Mouse (Mus musculus) midbrain, embryonic 13.5 days (tissue): ENCODE results near the gene Usp43. TPM values are rescaled to one million over a fixed set of nuclear protein-coding genes. Genes with fewer than 3 reads are reported as not detected.

Experiments
- ATAC-seq: fragments of 200-750 bp; cut with Nextera tagmentation; 2 replicates; pipeline ENCODE4 v1.8.0; 2017; ENCODE audit warnings: mild to moderate bottlenecking, moderate TSS enrichment, moderate library complexity
- H3K27ac ChIP-seq: fragments of 300-500 bp; sonication (generic); 2 replicates; pipeline ENCODE4 v1.5.1; 2015; ENCODE audit warnings: inconsistent platforms, mild to moderate bottlenecking, moderate library complexity
- H3K27me3 ChIP-seq: fragments of 300-500 bp; sonication (generic); 2 replicates; pipeline ENCODE4 v1.6.1; 2015; ENCODE audit warnings: mild to moderate bottlenecking, inconsistent platforms
- H3K36me3 ChIP-seq: fragments of 300-500 bp; sonication (generic); 2 replicates; pipeline ENCODE4 v1.6.1; 2015; ENCODE audit warnings: mild to moderate bottlenecking, inconsistent platforms
- H3K4me1 ChIP-seq: fragments of 300-500 bp; sonication (generic); replicated peaks from 2 replicates; pipeline ENCODE4 v1.6.1; 2015; ENCODE audit warnings: inconsistent platforms
- H3K4me2 ChIP-seq: fragments of 300-500 bp; sonication (generic); replicated peaks from 2 replicates; pipeline ENCODE4 v1.6.1; 2015; ENCODE audit warnings: moderate library complexity, mild to moderate bottlenecking, inconsistent platforms
- H3K4me3 ChIP-seq: fragments of 300-500 bp; sonication (generic); replicated peaks from 2 replicates; pipeline ENCODE4 v1.5.1; 2015; ENCODE audit warnings: mild to moderate bottlenecking, inconsistent platforms
- H3K9ac ChIP-seq: fragments of 300-500 bp; sonication (generic); replicated peaks from 2 replicates; pipeline ENCODE4 v1.6.1; 2015; ENCODE audit warnings: mild to moderate bottlenecking, inconsistent platforms
- H3K9me3 ChIP-seq: fragments of 300-500 bp; sonication (generic); 2 replicates; pipeline ENCODE4 v1.6.1; 2016; ENCODE audit warnings: mild to moderate bottlenecking, inconsistent platforms
- WGBS: fragments of 180-500 bp; shearing (Covaris S2); methylation state at CpG from one replicate; pipeline ENCODE4 v1.1.7; 2015; 5-methylcytosine and 5-hydroxymethylcytosine counted together
- polyA plus RNA-seq: library from polyadenylated mRNA; unstranded; fragments of >200 nt; fragmentation: Nextera tagmentation; extraction: Ambion mirVana; gene quantifications from 2 replicates; pipeline ENCODE4 v1.2.1, GENCODE M21; 2015

Usp43 gene
- polyA plus RNA-seq, 1 experiment from 2014 or later: 0.23 TPM

- 92% methylated on average over 13 of the region's 13 CpGs for WGBS
- peaks cover 19% of the 10 kb centered on the region for H3K4me1 ChIP-seq
- H3K4me2 ChIP-seq: no peak overlapping the region
- no peak overlapping the region for H3K9ac ChIP-seq
- H3K27ac ChIP-seq: no peak overlapping the region
- H3K9me3 ChIP-seq: no peaks in the 10 kb centered on the region
- no peaks in the 10 kb centered on the region for H3K36me3 ChIP-seq
- no peak overlapping the region for H3K4me3 ChIP-seq
- H3K27me3 ChIP-seq: peaks cover 21% of the 10 kb centered on the region
- ATAC-seq: no peak
Measured at GRCm38 (mm10) chr11:67925000-67925399, 3.0 kb upstream of the Usp43 start.

- H3K36me3 ChIP-seq: no peaks in the 10 kb centered on the region
- H3K27me3 ChIP-seq: peaks cover 29% of the 10 kb centered on the region
- H3K9me3 ChIP-seq: no peaks in the 10 kb centered on the region
- ATAC-seq: no peak
- H3K4me2 ChIP-seq: no peak overlapping the region
- H3K4me3 ChIP-seq: no peak overlapping the region
- H3K4me1 ChIP-seq: peaks cover 19% of the 10 kb centered on the region
- WGBS: 96% methylated on average over 5 of the region's 5 CpGs
- H3K9ac ChIP-seq: no peak overlapping the region
- H3K27ac ChIP-seq: no peak overlapping the region
Measured at GRCm38 (mm10) chr11:67923720-67924119, 1.8 kb upstream of the Usp43 start.

GRCm38 (mm10) chr11:67922755-67923125 is 787 bp upstream of the Usp43 start:
- Histone ChIP-seq H3K9me3 (no peaks in the 10 kb centered on the region), H3K36me3 (no peaks in the 10 kb centered on the region), H3K27me3 (peaks cover 29% of the 10 kb centered on the region), H3K27ac (no peak overlapping the region), H3K4me2 (peak overlapping the region; percentile 100), H3K4me3 (peak overlapping the region; percentile 72), H3K9ac (no peak overlapping the region), H3K4me1 (peaks cover 19% of the 10 kb centered on the region)
- ATAC-seq: peak; percentile 79
- under 1% methylated on average over 12 of the region's 12 CpGs for WGBS

- Histone ChIP-seq H3K36me3 (no peaks in the 10 kb centered on the region), H3K27ac (no peak overlapping the region), H3K27me3 (peaks cover 29% of the 10 kb centered on the region), H3K9ac (peak overlapping the region; percentile 70), H3K4me1 (peaks cover 19% of the 10 kb centered on the region), H3K9me3 (no peaks in the 10 kb centered on the region), H3K4me2 (peak overlapping the region; percentile 100), H3K4me3 (peak overlapping the region; percentile 72)
- 2% methylated on average over 47 of the region's 47 CpGs for WGBS
- ATAC-seq: peak; percentile 58; the same call in 1 of the 2 replicates
Measured at GRCm38 (mm10) chr11:67921091-67921826, 694 bp downstream of the Usp43 start.

GRCm38 (mm10) chr11:67920226-67920960 is 1.6 kb downstream of the Usp43 start:
- 63% methylated on average over 9 of the region's 9 CpGs for WGBS
- Histone ChIP-seq H3K27me3 (peaks cover 29% of the 10 kb centered on the region), H3K27ac (no peak overlapping the region), H3K4me2 (no peak overlapping the region), H3K9me3 (no peaks in the 10 kb centered on the region), H3K9ac (no peak overlapping the region), H3K4me3 (no peak overlapping the region), H3K36me3 (no peaks in the 10 kb centered on the region), H3K4me1 (peaks cover 19% of the 10 kb centered on the region)
- no peak for ATAC-seq

- no peaks in the 10 kb centered on the region for H3K36me3 ChIP-seq
- H3K27ac ChIP-seq: no peak overlapping the region
- H3K9me3 ChIP-seq: no peaks in the 10 kb centered on the region
- 86% methylated on average over 5 of the region's 5 CpGs for WGBS
- no peak overlapping the region for H3K9ac ChIP-seq
- peaks cover 29% of the 10 kb centered on the region for H3K27me3 ChIP-seq
- H3K4me2 ChIP-seq: no peak overlapping the region
- no peak for ATAC-seq
- peaks cover 19% of the 10 kb centered on the region for H3K4me1 ChIP-seq
- H3K4me3 ChIP-seq: no peak overlapping the region
Measured at GRCm38 (mm10) chr11:67919593-67919992, 2.4 kb downstream of the Usp43 start.

GRCm38 (mm10) chr11:67917126-67917525 is 4.8 kb downstream of the Usp43 start:
- WGBS: 71% methylated on average over 3 of the region's 3 CpGs
- Histone ChIP-seq H3K4me1 (peaks cover 11% of the 10 kb centered on the region), H3K27me3 (peaks cover 29% of the 10 kb centered on the region), H3K9ac (no peak overlapping the region), H3K4me2 (no peak overlapping the region), H3K36me3 (no peaks in the 10 kb centered on the region), H3K27ac (no peak overlapping the region), H3K9me3 (no peaks in the 10 kb centered on the region), H3K4me3 (no peak overlapping the region)
- no peak for ATAC-seq

GRCm38 (mm10) chr11:67911074-67911473 is 10.9 kb downstream of the Usp43 start:
- no peaks in the 10 kb centered on the region for H3K27me3 ChIP-seq
- H3K4me3 ChIP-seq: no peak overlapping the region
- ATAC-seq: no peak
- no peaks in the 10 kb centered on the region for H3K9me3 ChIP-seq
- 94% methylated on average over 5 of the region's 5 CpGs for WGBS
- H3K9ac ChIP-seq: no peak overlapping the region
- H3K4me2 ChIP-seq: no peak overlapping the region
- H3K27ac ChIP-seq: no peak overlapping the region
- H3K36me3 ChIP-seq: no peaks in the 10 kb centered on the region
- H3K4me1 ChIP-seq: no peaks in the 10 kb centered on the region

- H3K4me1 ChIP-seq: no peaks in the 10 kb centered on the region
- H3K9ac ChIP-seq: no peak overlapping the region
- WGBS: 93% methylated on average over 4 of the region's 4 CpGs
- no peak overlapping the region for H3K4me3 ChIP-seq
- no peak for ATAC-seq
- no peaks in the 10 kb centered on the region for H3K9me3 ChIP-seq
- no peak overlapping the region for H3K4me2 ChIP-seq
- no peak overlapping the region for H3K27ac ChIP-seq
- H3K36me3 ChIP-seq: no peaks in the 10 kb centered on the region
- H3K27me3 ChIP-seq: no peaks in the 10 kb centered on the region
Measured at GRCm38 (mm10) chr11:67903756-67904155, 18.2 kb downstream of the Usp43 start.

- no peaks in the 10 kb centered on the region for H3K9me3 ChIP-seq
- H3K9ac ChIP-seq: no peak overlapping the region
- H3K4me1 ChIP-seq: peaks cover 7% of the 10 kb centered on the region; the same call in 1 of the 2 replicates
- no peak overlapping the region for H3K4me2 ChIP-seq
- no peaks in the 10 kb centered on the region for H3K27me3 ChIP-seq
- WGBS: 64% methylated on average over 8 of the region's 8 CpGs
- H3K36me3 ChIP-seq: no peaks in the 10 kb centered on the region
- H3K4me3 ChIP-seq: no peak overlapping the region
- no peak for ATAC-seq
- no peak overlapping the region for H3K27ac ChIP-seq
Measured at GRCm38 (mm10) chr11:67897064-67897560, 24.8 kb downstream of the Usp43 start.

- WGBS: 63% methylated on average over 7 of the region's 7 CpGs
- ATAC-seq: peak; percentile 62; the same call in 1 of the 2 replicates
- Histone ChIP-seq H3K4me1 (peaks cover 7% of the 10 kb centered on the region; the same call in 1 of the 2 replicates), H3K4me3 (no peak overlapping the region), H3K9ac (no peak overlapping the region), H3K27me3 (no peaks in the 10 kb centered on the region), H3K9me3 (no peaks in the 10 kb centered on the region), H3K36me3 (no peaks in the 10 kb centered on the region), H3K4me2 (no peak overlapping the region), H3K27ac (no peak overlapping the region)
Measured at GRCm38 (mm10) chr11:67895641-67896040, 26.3 kb downstream of the Usp43 start.

GRCm38 (mm10) chr11:67888521-67888920 is 33.4 kb downstream of the Usp43 start:
- H3K36me3 ChIP-seq: no peaks in the 10 kb centered on the region
- H3K9ac ChIP-seq: no peak overlapping the region
- no peak for ATAC-seq
- H3K4me3 ChIP-seq: no peak overlapping the region
- no peaks in the 10 kb centered on the region for H3K9me3 ChIP-seq
- WGBS: 86% methylated on average over 5 of the region's 5 CpGs
- no peaks in the 10 kb centered on the region for H3K4me1 ChIP-seq
- no peak overlapping the region for H3K27ac ChIP-seq
- no peaks in the 10 kb centered on the region for H3K27me3 ChIP-seq
- no peak overlapping the region for H3K4me2 ChIP-seq
